In genomic region chr13:93787647-93788046, GRCm38 (mm10) we compare ENCODE assay signal across 12 mouse cellular contexts. TPM values are rescaled to one million over a fixed set of nuclear protein-coding genes. Genes with fewer than 3 reads are reported as not detected.
A peak's percentile ranks its signal among the peaks of the same experiment; 100 is the strongest.
DNase-seq lines count a peak whose midpoint lies in the region; ATAC-seq and TF ChIP-seq lines count a peak whose summit lies in the region.
"Had no signal": no experiment of that assay in that cellular context is flagged by ENCODE, and none has a peak within 500 bp of the region (broad histone marks: within the 10 kb centered on the region; RNA-seq: fewer than 3 reads in every experiment).

No protein-coding gene starts in this region.

- H3K27ac ChIP-seq in lung, postnatal 0 days (ENCODE audit: low read length): no peak overlapping the region
- no peak overlapping the region for H3K27ac ChIP-seq in cerebellum, adult 2 months (ENCODE audit: insufficient read depth, low read length)
- H3K27ac ChIP-seq: embryonic facial prominence, embryonic 12.5 days had no signal

- H3K9ac ChIP-seq in lung, postnatal 0 days (replicated peaks; ENCODE audit: low read depth): no peak overlapping the region
- H3K9ac ChIP-seq: embryonic facial prominence, embryonic 12.5 days; heart, embryonic 12.5 days had no signal

- no peak for TF ChIP-seq CTCF in lung, postnatal 0 days (IDR thresholded peaks at IDR 0.05)
- no peak for TF ChIP-seq CTCF in cerebellum, adult 2 months (IDR thresholded peaks at IDR 0.05; ENCODE audit: borderline replicate concordance, insufficient read depth, low read depth, low read length)

- peak; percentile 21 for DNase-seq in heart, postnatal 4 days
- DNase-seq in heart, postnatal 36 days: no peak
- peak; percentile 30 for DNase-seq in lung, postnatal 0 days (ENCODE audit: low spot score)
- DNase-seq in lung, adult 18-20 months: no peak
- DNase-seq in cerebellum, adult 2 months: peak; percentile 45 to 66
- peak; percentile 69 to 92 for DNase-seq in layer of hippocampus, postnatal 14 days (ENCODE audit: low spot score in 2 of 2)
- DNase-seq in gastrocnemius, postnatal 14 days: no peak
- no peak for DNase-seq in gastrocnemius, adult 18-20 months (ENCODE audit: low spot score)
- DNase-seq: adrenal gland, adult 8-10 months; thymus, adult 18-20 months had no signal

- intact Hi-C loops in heart, postnatal 36 days (cut with DNase I): no loop called here
- intact Hi-C loops in gastrocnemius, postnatal 14 days (cut with DNase I; ENCODE audit: low total_unique reads): no loop called here

- no peak for TF ChIP-seq POLR2A in cerebellum, adult 2 months (IDR thresholded peaks at IDR 0.05; ENCODE audit: borderline replicate concordance, insufficient read depth, low read length)

- H3K4me1 ChIP-seq in lung, postnatal 0 days (ENCODE audit: insufficient read depth, low read depth, low read length): no peaks in the 10 kb centered on the region
- peaks cover 15% of the 10 kb centered on the region for H3K4me1 ChIP-seq in cerebellum, adult 2 months (ENCODE audit: control insufficient read depth, insufficient read depth, low read length)
- H3K4me1 ChIP-seq: embryonic facial prominence, embryonic 12.5 days; heart, embryonic 12.5 days had no signal

- TF ChIP-seq EP300 in lung, postnatal 0 days (IDR thresholded peaks at IDR 0.05): no peak

- ATAC-seq in lung, postnatal 0 days: no peak

- no peak overlapping the region for H3K4me3 ChIP-seq in lung, postnatal 0 days (ENCODE audit: low read depth, low read length)
- H3K4me3 ChIP-seq in cerebellum, adult 2 months (replicated peaks; ENCODE audit: insufficient read depth, low read depth, low read length): no peak overlapping the region
- H3K4me3 ChIP-seq: embryonic facial prominence, embryonic 12.5 days; heart, embryonic 12.5 days had no signal

- H3K36me3 ChIP-seq in lung, postnatal 0 days (ENCODE audit: insufficient read depth, low read length): no peaks in the 10 kb centered on the region
- H3K36me3 ChIP-seq: embryonic facial prominence, embryonic 12.5 days; heart, embryonic 12.5 days had no signal

- WGBS in lung, postnatal 0 days: 48% methylated on average over 8 of the region's 8 CpGs
- WGBS in cerebellum, adult 2 months: 5% methylated on average over 8 of the region's 8 CpGs

- no peaks in the 10 kb centered on the region for H3K9me3 ChIP-seq in lung, postnatal 0 days (ENCODE audit: low read length)
- H3K9me3 ChIP-seq: embryonic facial prominence, embryonic 12.5 days; heart, embryonic 12.5 days had no signal

- H3K27me3 ChIP-seq in lung, postnatal 0 days (replicated peaks; ENCODE audit: insufficient read depth, low read length): no peaks in the 10 kb centered on the region
- H3K27me3 ChIP-seq in cerebellum, adult 2 months (ENCODE audit: control insufficient read depth, insufficient read depth, low read length): no peaks in the 10 kb centered on the region
- H3K27me3 ChIP-seq: embryonic facial prominence, embryonic 12.5 days; heart, embryonic 12.5 days had no signal

- H3K4me2 ChIP-seq in lung, postnatal 0 days (replicated peaks; ENCODE audit: low read depth, low read length): no peak overlapping the region
- H3K4me2 ChIP-seq: embryonic facial prominence, embryonic 12.5 days; heart, embryonic 12.5 days had no signal

RNA-seq across cellular contexts. Expression of gene Arsb, which starts 16.2 kb away (rescaled TPM):
- 10 to 100 TPM; 10.1 to 11.7 TPM for total RNA-seq in heart, postnatal 4 days (2021)
- 1 to 10 TPM; 5.6 to 6.2 TPM for total RNA-seq in heart, postnatal 36 days (2021)
- polyA plus RNA-seq in lung, postnatal 0 days (2015; fragmentation: Nextera tagmentation; extraction: Ambion mirVana): 3.2 and 3.7 TPM in 2 replicates
- 49.7 and 53.6 TPM in 2 replicates for polyA plus RNA-seq in cerebellum, adult 2 months (2012; rRNA removed)
- total RNA-seq in layer of hippocampus, postnatal 14 days (2021): 100 to 1,000 TPM; 106 to 114 TPM
- 1 to 10 TPM; 6.1 to 7.9 TPM for total RNA-seq in gastrocnemius, postnatal 14 days (2021)
- 1 to 10 TPM; 2.7 to 3.0 TPM for total RNA-seq in gastrocnemius, adult 18-20 months (2021)

Comparison
In these comparisons a context has a peak if more than half of its experiments do, and no peak if none do; other contexts are left out.
1. DNase-seq: peak in heart, postnatal 4 days (single experiment), lung, postnatal 0 days (single experiment), cerebellum, adult 2 months (2 of 2) and layer of hippocampus, postnatal 14 days (2 of 2); none in heart, postnatal 36 days (0 of 2), lung, adult 18-20 months (0 of 2), gastrocnemius, postnatal 14 days (single experiment) and gastrocnemius, adult 18-20 months (single experiment).
2. RNA of gene Arsb, which starts 16.2 kb away (total RNA-seq): 106 to 114 TPM in layer of hippocampus, postnatal 14 days; 10.1 to 11.7 TPM in heart, postnatal 4 days, 6.1 to 7.9 TPM in gastrocnemius, postnatal 14 days, 5.6 to 6.2 TPM in heart, postnatal 36 days and 2.7 to 3.0 TPM in gastrocnemius, adult 18-20 months; every median in the first group is over 4 times any median in the second.